In the genomic region with DNA sequence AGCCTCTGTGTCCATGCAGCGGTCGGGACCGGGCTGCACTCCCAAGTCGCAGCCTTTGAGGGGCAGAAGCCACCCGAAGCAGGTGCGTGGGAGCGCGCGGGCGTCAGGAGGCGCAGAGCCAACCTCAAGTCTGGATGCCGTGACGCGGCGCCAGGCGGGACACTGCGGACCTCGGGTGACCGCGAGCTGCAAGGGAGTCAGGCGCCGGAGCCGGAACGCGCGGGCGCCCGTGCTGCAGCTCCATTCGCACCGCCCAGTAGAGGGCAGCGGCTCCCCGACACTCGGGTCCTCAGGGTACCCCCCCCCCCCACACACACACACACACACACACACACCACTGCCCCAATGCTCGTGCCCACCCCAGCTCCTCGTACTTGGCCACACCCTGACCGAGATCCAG, we compare ENCODE assay signal across 8 mouse cellular contexts. TPM values are rescaled to one million over a fixed set of nuclear protein-coding genes. Genes with fewer than 3 reads are reported as not detected.
A peak's percentile ranks its signal among the peaks of the same experiment; 100 is the strongest.
DNase-seq lines count a peak whose midpoint lies in the region; ATAC-seq and TF ChIP-seq lines count a peak whose summit lies in the region.

No protein-coding gene starts in this region.

- peak; percentile 82 for DNase-seq in 416B (ENCODE audit: low read depth)
- peak; percentile 79 for DNase-seq in forebrain, embryonic 10.5 days (ENCODE audit: extremely low spot score, low spot score)
- DNase-seq in kidney, postnatal 14 days: peak; percentile 89
- DNase-seq in stomach, postnatal 0 days (ENCODE audit: low spot score): peak; percentile 87

- TF ChIP-seq CTCF in bone marrow macrophage, adult 2 months (IDR thresholded peaks at IDR 0.05; ENCODE audit: low read depth, low read length): peak; percentile 33; the same call in 1 of the 2 replicates
- peak; percentile 78 for TF ChIP-seq CTCF in stomach, postnatal 0 days (IDR thresholded peaks at IDR 0.05; ENCODE audit: low read depth)

- H3K9me3 ChIP-seq in forebrain, embryonic 10.5 days: no peaks in the 10 kb centered on the region
- no peaks in the 10 kb centered on the region for H3K9me3 ChIP-seq in heart, embryonic 15.5 days (replicated peaks)
- H3K9me3 ChIP-seq in liver, embryonic 16.5 days (replicated peaks; ENCODE audit: control insufficient read depth, low read length): no peaks in the 10 kb centered on the region
- no peaks in the 10 kb centered on the region for H3K9me3 ChIP-seq in neural tube, embryonic 12.5 days
- no peaks in the 10 kb centered on the region for H3K9me3 ChIP-seq in stomach, postnatal 0 days (ENCODE audit: control insufficient read depth, low read length)

- TF ChIP-seq EP300 in stomach, postnatal 0 days (optimal IDR thresholded peaks at IDR 0.05): no peak

- H3K4me2 ChIP-seq in heart, embryonic 15.5 days: peak overlapping the region; percentile 97
- peak overlapping the region; percentile 98 for H3K4me2 ChIP-seq in liver, embryonic 16.5 days (ENCODE audit: low read depth, low read length)
- peak overlapping the region; percentile 99 for H3K4me2 ChIP-seq in neural tube, embryonic 12.5 days (replicated peaks)
- H3K4me2 ChIP-seq in stomach, postnatal 0 days (replicated peaks; ENCODE audit: low read depth): peak overlapping the region; percentile 100

- ATAC-seq in heart, embryonic 15.5 days (replicated peaks; ENCODE audit: insufficient number of reproducible peaks, insufficient read depth, low FRiP score, low read depth): no peak
- ATAC-seq in liver, embryonic 16.5 days (ENCODE audit: low read depth): no peak
- no peak for ATAC-seq in neural tube, embryonic 12.5 days (ENCODE audit: low FRiP score, low read depth)
- peak; percentile 41 for ATAC-seq in stomach, postnatal 0 days (ENCODE audit: low FRiP score, low TSS enrichment)

- H3K27me3 ChIP-seq in forebrain, embryonic 10.5 days (ENCODE audit: poor library complexity, severe bottlenecking): peaks cover 41% of the 10 kb centered on the region
- H3K27me3 ChIP-seq in heart, embryonic 15.5 days: peaks cover 17% of the 10 kb centered on the region
- H3K27me3 ChIP-seq in liver, embryonic 16.5 days (ENCODE audit: control insufficient read depth, insufficient read depth, low read depth, low read length): peaks cover 35% of the 10 kb centered on the region
- peaks cover 9% of the 10 kb centered on the region; the same call in 1 of the 2 replicates for H3K27me3 ChIP-seq in neural tube, embryonic 12.5 days (replicated peaks)
- no peaks in the 10 kb centered on the region for H3K27me3 ChIP-seq in stomach, postnatal 0 days (ENCODE audit: control insufficient read depth, insufficient read depth, low read length)

- no peak for TF ChIP-seq POLR2A in bone marrow macrophage, adult 2 months (IDR thresholded peaks at IDR 0.05; ENCODE audit: borderline replicate concordance, low read depth, low read length)

- H3K9ac ChIP-seq in heart, embryonic 15.5 days: peak overlapping the region; percentile 92
- H3K9ac ChIP-seq in liver, embryonic 16.5 days (ENCODE audit: low read depth, low read length): peak overlapping the region; percentile 43; the same call in 1 of the 2 replicates
- 0 out of 2 replicates have a peak overlapping the region, but pooled peaks have one; percentile 41 for H3K9ac ChIP-seq in neural tube, embryonic 12.5 days
- H3K9ac ChIP-seq in stomach, postnatal 0 days (ENCODE audit: low read length): peak overlapping the region; percentile 61

- H3K27ac ChIP-seq in bone marrow macrophage, adult 2 months (ENCODE audit: insufficient read depth, low read depth, low read length): no peak overlapping the region
- H3K27ac ChIP-seq in forebrain, embryonic 10.5 days: peak overlapping the region; percentile 75
- H3K27ac ChIP-seq in heart, embryonic 15.5 days: 0 out of 2 replicates have a peak overlapping the region, but pooled peaks have one; percentile 96
- no peak overlapping the region for H3K27ac ChIP-seq in liver, embryonic 16.5 days (ENCODE audit: low read length)
- H3K27ac ChIP-seq in neural tube, embryonic 12.5 days: no peak overlapping the region
- no peak overlapping the region for H3K27ac ChIP-seq in stomach, postnatal 0 days (replicated peaks)

- peaks cover 12% of the 10 kb centered on the region for H3K4me1 ChIP-seq in bone marrow macrophage, adult 2 months (ENCODE audit: control insufficient read depth, insufficient read depth, low read length)
- peaks cover 40% of the 10 kb centered on the region for H3K4me1 ChIP-seq in forebrain, embryonic 10.5 days
- peaks cover 18% of the 10 kb centered on the region for H3K4me1 ChIP-seq in heart, embryonic 15.5 days (replicated peaks)
- H3K4me1 ChIP-seq in liver, embryonic 16.5 days (ENCODE audit: control insufficient read depth, low read depth, low read length): peaks cover 17% of the 10 kb centered on the region
- peaks cover 28% of the 10 kb centered on the region for H3K4me1 ChIP-seq in neural tube, embryonic 12.5 days
- H3K4me1 ChIP-seq in stomach, postnatal 0 days (replicated peaks; ENCODE audit: control insufficient read depth, insufficient read depth): 0 out of 2 replicates have a peak, but pooled peaks cover 2% of the 10 kb centered on the region

- H3K36me3 ChIP-seq in forebrain, embryonic 10.5 days (replicated peaks): 0 out of 2 replicates have a peak, but pooled peaks cover 3% of the 10 kb centered on the region
- no peaks in the 10 kb centered on the region for H3K36me3 ChIP-seq in heart, embryonic 15.5 days
- no peaks in the 10 kb centered on the region for H3K36me3 ChIP-seq in liver, embryonic 16.5 days (ENCODE audit: control insufficient read depth, insufficient read depth)
- no peaks in the 10 kb centered on the region for H3K36me3 ChIP-seq in neural tube, embryonic 12.5 days
- no peaks in the 10 kb centered on the region for H3K36me3 ChIP-seq in stomach, postnatal 0 days (ENCODE audit: control insufficient read depth, insufficient read depth, low read length)

- peak overlapping the region; percentile 82 for H3K4me3 ChIP-seq in bone marrow macrophage, adult 2 months (ENCODE audit: insufficient read depth, low read length)
- peak overlapping the region; percentile 98 for H3K4me3 ChIP-seq in forebrain, embryonic 10.5 days
- H3K4me3 ChIP-seq in heart, embryonic 15.5 days: peak overlapping the region; percentile 97
- H3K4me3 ChIP-seq in liver, embryonic 16.5 days (ENCODE audit: low read depth, low read length): peak overlapping the region; percentile 94
- H3K4me3 ChIP-seq in neural tube, embryonic 12.5 days: peak overlapping the region; percentile 40
- H3K4me3 ChIP-seq in stomach, postnatal 0 days (ENCODE audit: low read depth, low read length): peak overlapping the region; percentile 99

- under 1% methylated on average over 36 of the region's 36 CpGs for WGBS in forebrain, embryonic 10.5 days
- under 1% methylated on average over 36 of the region's 36 CpGs for WGBS in heart, embryonic 15.5 days
- WGBS in liver, embryonic 16.5 days (ENCODE audit: insufficient replicate concordance): under 1% methylated on average over 35 of the region's 36 CpGs
- under 1% methylated on average over 33 of the region's 36 CpGs for WGBS in neural tube, embryonic 12.5 days
- whole genome bisulfite sequencing in stomach, postnatal 0 days: 0% methylated on average over 36 of the region's 36 CpGs

RNA-seq across cellular contexts. Expression of a gene that starts 1.5 kb away (rescaled TPM):
- polyA plus RNA-seq in bone marrow macrophage, adult 2 months (2012; ENCODE audit: insufficient read depth, insufficient read length, missing spikeins): 130 and 149 TPM in 2 replicates
- polyA plus RNA-seq in forebrain, embryonic 10.5 days (2016; fragmentation: Nextera tagmentation; extraction: Ambion mirVana): 106 and 107 TPM in 2 replicates
- polyA plus RNA-seq in heart, embryonic 15.5 days (2015; fragmentation: Nextera tagmentation; extraction: Ambion mirVana): 71.2 and 82.1 TPM in 2 replicates
- 15.8 and 17.1 TPM in 2 replicates for polyA plus RNA-seq in liver, embryonic 16.5 days (2015; fragmentation: Nextera tagmentation; extraction: Ambion mirVana)
- 117 and 118 TPM in 2 replicates for polyA plus RNA-seq in neural tube, embryonic 12.5 days (2016; fragmentation: Nextera tagmentation; extraction: Ambion mirVana)
- polyA plus RNA-seq in stomach, postnatal 0 days (2015; fragmentation: Nextera tagmentation; extraction: Ambion mirVana): 33.7 and 36.3 TPM in 2 replicates

Comparison
In these comparisons a context has a peak if more than half of its experiments do, and no peak if none do; other contexts are left out.
1. H3K27ac ChIP-seq: peak in forebrain, embryonic 10.5 days (single experiment) and heart, embryonic 15.5 days (single experiment); none in bone marrow macrophage, adult 2 months (single experiment), liver, embryonic 16.5 days (single experiment), neural tube, embryonic 12.5 days (single experiment) and stomach, postnatal 0 days (single experiment).
2. H3K4me3 ChIP-seq: peak in every context shown above with its lines; median percentile 99 in stomach, postnatal 0 days; 98 in forebrain, embryonic 10.5 days; 97 in heart, embryonic 15.5 days; 94 in liver, embryonic 16.5 days; 82 in bone marrow macrophage, adult 2 months; 40 in neural tube, embryonic 12.5 days.
3. H3K9ac ChIP-seq: peak in every context shown above with its lines; median percentile 92 in heart, embryonic 15.5 days; 61 in stomach, postnatal 0 days; 43 in liver, embryonic 16.5 days; 41 in neural tube, embryonic 12.5 days.
4. Peak in every context shown above with its lines, with median percentiles within 50 percentile points of each other: DNase-seq and H3K4me2 ChIP-seq.